Mouse (Mus musculus) kidney, postnatal 0 days (tissue): ENCODE measurements around the gene Grik4. TPM values are rescaled to one million over a fixed set of nuclear protein-coding genes. Genes with fewer than 3 reads are reported as not detected.

Experiments
- ATAC-seq: fragments of 200-750 bp; cut with Nextera tagmentation; replicated peaks from 2 replicates; pipeline ENCODE4 v1.8.0; 2017; ENCODE audit warnings: low read depth, moderate number of reproducible peaks, moderate TSS enrichment, moderate library complexity; ENCODE audit not compliant: low FRiP score
- DNase-seq: peaks from one replicate; pipeline ENCODE4 v3.0.0-alpha.2; 2016; ENCODE audit warnings: low spot score
- H3K27ac ChIP-seq: fragments of 300-500 bp; sonication (generic); 2 replicates; pipeline ENCODE4 v1.5.1; 2014; ENCODE audit warnings: mild to moderate bottlenecking
- H3K27me3 ChIP-seq: fragments of 300-500 bp; sonication (generic); 2 replicates; pipeline ENCODE4 v1.6.1; 2014; ENCODE audit warnings: low read length, mixed read lengths; ENCODE audit not compliant: insufficient read depth
- H3K36me3 ChIP-seq: fragments of 300-500 bp; sonication (generic); 2 replicates; pipeline ENCODE4 v1.6.1; 2014; ENCODE audit warnings: low read length, mixed read lengths; ENCODE audit not compliant: insufficient read depth
- H3K4me1 ChIP-seq: fragments of 300-500 bp; sonication (generic); replicated peaks from 2 replicates; pipeline ENCODE4 v1.6.1; 2014; ENCODE audit warnings: antibody characterized with exemption, low read length, mixed read lengths; ENCODE audit not compliant: insufficient read depth
- H3K4me2 ChIP-seq: fragments of 300-500 bp; sonication (generic); 2 replicates; pipeline ENCODE4 v1.6.1; 2014; ENCODE audit warnings: mild to moderate bottlenecking, low read length, moderate library complexity, mixed read lengths
- H3K4me3 ChIP-seq: fragments of 300-500 bp; sonication (generic); replicated peaks from 2 replicates; pipeline ENCODE4 v1.5.1; 2014; ENCODE audit warnings: low read depth, low read length
- H3K9ac ChIP-seq: fragments of 300-500 bp; sonication (generic); 2 replicates; pipeline ENCODE4 v1.6.1; 2014; ENCODE audit warnings: low read depth, low read length
- H3K9me3 ChIP-seq: fragments of 300-500 bp; sonication (generic); replicated peaks from 2 replicates; pipeline ENCODE4 v1.6.1; 2016; ENCODE audit warnings: low read length, inconsistent platforms, mixed read lengths
- CTCF ChIP-seq: IDR thresholded peaks from 2 replicates; pipeline ENCODE4 v1.5.1; 2016; ENCODE audit warnings: antibody characterized with exemption, low read depth, mild to moderate bottlenecking, moderate library complexity
- WGBS: fragments of 180-500 bp; shearing (Covaris S2); extraction: QIAGEN DNeasy Blood & Tissue Kit; methylation state at CpG from one replicate; pipeline ENCODE4 v1.1.7; 2014; 5-methylcytosine and 5-hydroxymethylcytosine counted together
- polyA plus RNA-seq: library from polyadenylated mRNA; unstranded; fragments of >200 nt; fragmentation: Nextera tagmentation; extraction: Ambion mirVana; gene quantifications from 2 replicates; pipeline ENCODE4 v1.2.1, GENCODE M21; 2015

Gene Grik4
- polyA plus RNA-seq, 1 experiment from 2014 or later: 2.0 TPM

DNA sequence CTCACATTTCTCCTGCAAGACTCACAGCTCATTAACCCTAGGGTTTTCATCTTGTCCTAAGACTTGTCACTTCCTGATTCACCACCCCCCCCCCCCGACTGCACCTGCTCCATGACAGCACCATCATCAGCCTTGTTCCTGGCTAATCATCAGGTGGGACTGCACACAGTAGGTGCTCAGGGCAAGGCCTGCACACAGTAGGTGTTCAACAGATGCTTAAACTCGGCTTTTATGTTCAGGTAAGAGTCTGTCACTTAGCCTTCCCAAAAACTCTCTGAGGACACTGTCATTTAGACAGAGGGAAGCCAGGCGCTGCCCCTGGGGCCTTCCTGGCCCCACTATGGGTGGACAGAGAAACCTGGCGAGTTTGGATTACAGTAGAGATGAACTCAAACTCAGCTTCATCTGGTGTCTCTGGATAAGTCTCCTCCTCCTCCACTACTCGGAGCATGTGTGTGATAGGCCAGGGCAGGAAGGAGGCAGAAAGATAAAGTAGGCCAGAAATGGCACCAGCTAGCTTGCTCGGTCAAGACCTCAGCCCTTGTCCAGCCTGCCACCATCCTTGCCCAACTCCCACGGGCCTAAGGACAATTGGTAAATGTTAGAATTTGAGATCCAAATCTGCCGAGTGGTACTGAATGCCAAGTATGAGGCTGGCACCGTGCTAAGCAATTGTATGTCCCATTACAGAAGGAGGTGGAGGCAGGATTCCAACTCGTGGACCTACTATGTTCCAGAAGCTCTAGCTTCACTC lies 61.1 kb downstream of the Grik4 start:
- ATAC-seq: no peak
- WGBS: 75% methylated on average over 10 of the region's 10 CpGs
- H3K27me3 ChIP-seq: no peaks in the 10 kb centered on the region
- no peak for DNase-seq
- no peaks in the 10 kb centered on the region for H3K9me3 ChIP-seq
- H3K27ac ChIP-seq: no peak overlapping the region
- no peak overlapping the region for H3K4me2 ChIP-seq
- no peaks in the 10 kb centered on the region for H3K36me3 ChIP-seq
- H3K4me1 ChIP-seq: 0 out of 2 replicates have a peak, but pooled peaks cover 7% of the 10 kb centered on the region
- TF ChIP-seq CTCF: no peak
- no peak overlapping the region for H3K9ac ChIP-seq
- no peak overlapping the region for H3K4me3 ChIP-seq

DNA sequence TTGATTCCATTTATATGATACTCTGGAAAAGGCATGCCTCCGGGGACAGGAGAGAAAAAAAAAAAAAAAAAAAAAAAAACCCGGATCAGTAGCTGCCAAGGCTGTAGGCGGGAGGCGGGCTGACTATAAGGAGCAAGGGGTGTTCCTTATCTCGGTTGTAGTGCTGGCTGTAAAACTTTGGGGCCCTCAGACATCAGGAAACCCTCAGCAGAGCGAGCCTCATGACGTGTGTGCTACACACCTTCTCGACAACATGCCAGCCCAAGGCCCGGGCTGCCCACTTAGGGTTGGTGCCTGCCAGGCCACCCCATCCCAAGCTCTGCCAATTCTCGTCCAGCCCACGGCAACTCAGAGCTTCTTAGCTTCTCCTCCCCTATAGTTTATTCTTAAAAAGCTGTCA lies 62.0 kb downstream of the Grik4 start:
- Histone ChIP-seq H3K4me2 (no peak overlapping the region), H3K36me3 (no peaks in the 10 kb centered on the region), H3K9me3 (no peaks in the 10 kb centered on the region), H3K27me3 (no peaks in the 10 kb centered on the region), H3K4me3 (no peak overlapping the region), H3K4me1 (0 out of 2 replicates have a peak, but pooled peaks cover 7% of the 10 kb centered on the region), H3K27ac (no peak overlapping the region), H3K9ac (no peak overlapping the region)
- DNase-seq (no peak), ATAC-seq (no peak)
- 24% methylated on average over 11 of the region's 11 CpGs for WGBS
- no peak for TF ChIP-seq CTCF

DNA sequence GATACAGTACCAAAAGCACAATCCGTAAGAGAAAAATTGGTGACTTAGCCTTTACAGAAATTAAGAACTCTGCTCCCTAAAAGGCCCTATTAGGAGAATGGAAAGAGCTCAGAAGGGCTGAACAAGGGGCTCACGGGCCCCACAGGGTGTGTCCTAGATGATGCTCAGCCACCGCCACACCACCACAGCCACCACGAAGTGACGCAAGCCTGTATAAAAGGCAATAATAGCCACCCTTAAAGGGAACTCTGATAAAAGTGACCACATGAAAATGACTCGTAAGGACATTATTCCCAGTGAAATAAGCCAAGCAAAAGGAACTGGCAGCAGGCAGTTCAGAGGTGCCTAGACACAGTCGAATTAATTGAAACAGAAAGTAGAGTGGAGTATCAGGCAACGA lies 63.3 kb downstream of the Grik4 start:
- Histone ChIP-seq H3K4me3 (no peak overlapping the region), H3K4me2 (no peak overlapping the region), H3K27ac (no peak overlapping the region), H3K36me3 (no peaks in the 10 kb centered on the region), H3K27me3 (no peaks in the 10 kb centered on the region), H3K9me3 (no peaks in the 10 kb centered on the region), H3K9ac (no peak overlapping the region), H3K4me1 (0 out of 2 replicates have a peak, but pooled peaks cover 7% of the 10 kb centered on the region)
- ATAC-seq: no peak
- no peak for TF ChIP-seq CTCF
- WGBS: 75% methylated on average over 8 of the region's 8 CpGs
- DNase-seq: no peak

DNA sequence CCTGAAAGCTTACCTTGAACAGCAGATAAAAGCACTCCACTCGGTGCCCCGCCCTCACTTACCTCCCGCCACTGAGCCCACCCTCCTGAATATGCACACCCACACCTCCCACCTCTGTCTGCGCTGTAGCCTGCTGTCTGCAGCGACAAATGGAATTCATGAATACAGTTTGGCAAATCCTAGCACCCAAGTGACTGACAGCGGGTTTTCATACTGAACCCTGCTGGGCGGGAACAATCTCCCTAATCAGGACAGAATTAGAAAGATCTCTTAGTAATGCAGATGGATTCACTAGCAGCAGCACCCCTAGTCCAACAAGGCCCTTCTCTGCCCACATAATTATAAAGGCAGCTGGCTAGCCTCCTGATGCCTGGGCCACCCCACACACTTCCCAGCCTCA lies 65.9 kb downstream of the Grik4 start:
- Histone ChIP-seq H3K27me3 (no peaks in the 10 kb centered on the region), H3K4me3 (no peak overlapping the region), H3K4me2 (no peak overlapping the region), H3K36me3 (no peaks in the 10 kb centered on the region), H3K9ac (no peak overlapping the region), H3K4me1 (no peaks in the 10 kb centered on the region), H3K9me3 (no peaks in the 10 kb centered on the region), H3K27ac (no peak overlapping the region)
- no peak for TF ChIP-seq CTCF
- 57% methylated on average over 7 of the region's 7 CpGs for WGBS
- no peak for DNase-seq
- ATAC-seq: no peak

DNA sequence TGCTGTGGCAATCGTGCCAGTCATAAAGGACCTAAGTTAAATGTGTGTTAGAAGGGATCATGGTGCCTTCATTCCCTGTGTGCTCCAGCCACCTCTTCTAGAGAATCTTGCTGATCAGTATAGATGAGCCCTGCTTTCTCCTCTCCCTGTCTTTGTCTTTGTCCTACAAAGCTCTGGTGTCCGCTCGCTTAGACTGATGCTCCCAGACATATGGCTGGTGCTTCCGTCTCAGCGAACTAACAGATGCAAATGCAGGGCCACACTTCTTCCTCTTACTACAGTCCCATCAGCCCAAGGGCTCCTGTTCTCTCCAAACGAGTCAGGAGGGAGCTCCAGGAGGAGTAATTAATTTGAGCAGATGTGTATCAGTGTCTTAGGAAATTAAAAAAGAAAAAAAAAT lies 71.4 kb downstream of the Grik4 start:
- Histone ChIP-seq H3K9me3 (no peaks in the 10 kb centered on the region), H3K4me2 (no peak overlapping the region), H3K36me3 (no peaks in the 10 kb centered on the region), H3K4me1 (no peaks in the 10 kb centered on the region), H3K27me3 (no peaks in the 10 kb centered on the region), H3K9ac (no peak overlapping the region), H3K27ac (no peak overlapping the region), H3K4me3 (no peak overlapping the region)
- DNase-seq (no peak), ATAC-seq (no peak)
- TF ChIP-seq CTCF: no peak
- 52% methylated on average over 6 of the region's 6 CpGs for WGBS

DNA sequence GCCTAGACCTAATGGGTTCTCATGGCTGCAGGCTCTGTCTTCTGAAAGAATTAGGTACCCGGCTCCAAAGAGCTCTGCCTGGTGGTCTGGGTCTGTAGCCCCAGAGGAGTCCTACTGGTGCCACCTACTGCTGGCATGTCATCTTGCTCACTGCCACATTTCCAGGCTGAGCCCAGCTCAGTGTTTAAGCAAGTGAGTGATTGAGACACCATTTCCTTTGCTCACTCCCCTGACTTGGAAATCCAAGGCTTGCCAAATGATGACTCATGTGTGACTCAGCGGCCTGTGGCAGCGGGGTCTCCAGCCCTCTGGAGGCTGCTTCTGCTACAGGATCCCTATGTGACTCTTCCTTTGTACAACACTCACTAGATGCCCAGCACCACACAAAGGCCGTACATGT lies 72.6 kb downstream of the Grik4 start:
- 74% methylated on average over 4 of the region's 4 CpGs for WGBS
- peak; percentile 28; the same call in 1 of the 2 replicates for TF ChIP-seq CTCF

More for the DNA sequence above, 72.6 kb downstream of the Grik4 start:
- DNase-seq (no peak), ATAC-seq (no peak)
- H3K36me3 ChIP-seq: no peaks in the 10 kb centered on the region
- H3K27ac ChIP-seq: no peak overlapping the region
- H3K4me3 ChIP-seq: no peak overlapping the region
- no peaks in the 10 kb centered on the region for H3K27me3 ChIP-seq
- H3K4me1 ChIP-seq: no peaks in the 10 kb centered on the region
- no peak overlapping the region for H3K4me2 ChIP-seq
- H3K9me3 ChIP-seq: no peaks in the 10 kb centered on the region
- H3K9ac ChIP-seq: no peak overlapping the region
